Mouse (Mus musculus) cortical plate, adult 2 months (tissue): ENCODE results near the gene Hist1h2ad. TPM values are rescaled to one million over a fixed set of nuclear protein-coding genes. Genes with fewer than 3 reads are reported as not detected.
"Not testable (repeated sequence)": the region's sequence is repeated elsewhere in the genome, so short reads cannot be mapped to it uniquely, and the experiment has no call there.

Source experiments
- H3K27ac ChIP-seq: fragments of 200-500 bp; 2 replicates; pipeline ENCODE4 v1.5.1; 2012; ENCODE audit warnings: low read length, control low read depth, inconsistent platforms; ENCODE audit not compliant: insufficient read depth
- H3K4me1 ChIP-seq: fragments of 200-500 bp; 2 replicates; pipeline ENCODE4 v1.6.1; 2011; ENCODE audit warnings: low read length; ENCODE audit not compliant: control insufficient read depth, insufficient read depth
- H3K4me3 ChIP-seq: fragments of 200-500 bp; 2 replicates; pipeline ENCODE4 v1.5.1; 2011; ENCODE audit warnings: mild to moderate bottlenecking, low read length, control low read depth; ENCODE audit not compliant: insufficient read depth
- CTCF ChIP-seq: fragments of 200-500 bp; IDR thresholded peaks from 2 replicates; pipeline ENCODE4 v1.5.1; 2011; ENCODE audit warnings: mild to moderate bottlenecking, control low read depth, low read length; ENCODE audit not compliant: insufficient read depth; ENCODE audit errors: extremely low read depth
- POLR2A ChIP-seq: fragments of 200-500 bp; IDR thresholded peaks from 2 replicates; pipeline ENCODE4 v1.6.1; 2011; ENCODE audit warnings: mild to moderate bottlenecking, low read length, control low read depth; ENCODE audit not compliant: insufficient read depth; ENCODE audit errors: extremely low read depth
- polyA plus RNA-seq: library from polyadenylated mRNA; depleted of rRNA; stranded (reverse); fragments of >200 nt; gene quantifications from 2 replicates; pipeline ENCODE4 v1.2.3, GENCODE M21; 2012

The Hist1h2ad gene
- polyA plus RNA-seq, 1 experiment = 0.92 TPM

- TF ChIP-seq CTCF = no peak
- no peak for TF ChIP-seq POLR2A
- Histone ChIP-seq H3K4me3 (no peak overlapping the region; the same call in 1 of the 2 replicates), H3K4me1 (peaks cover 4% of the 10 kb centered on the region; the same call in 1 of the 2 replicates), H3K27ac (no peak overlapping the region)
These were observed 41.7 kb upstream of the Hist1h2ad start for GRCm38 (mm10) chr13:23532262-23533075.

GRCm38 (mm10) chr13:23533560-23534367 is 40.4 kb upstream of the Hist1h2ad start, which contains the start of gene Hist1h2af:
Gene Hist1h2af (plus strand): TSS chr13:23533906.
- not testable (repeated sequence) for H3K27ac ChIP-seq, H3K4me1 ChIP-seq
- peak within 1 kb of the TSS; percentile 25 for H3K4me3 ChIP-seq

GRCm38 (mm10) chr13:23534368-23535131 is 39.6 kb upstream of the Hist1h2ad start:
- no peak overlapping the region for H3K27ac ChIP-seq
- TF ChIP-seq POLR2A (no peak), CTCF (no peak)
- peak overlapping the region; percentile 24; the same call in 1 of the 2 replicates for H3K4me3 ChIP-seq
- peaks cover 4% of the 10 kb centered on the region; the same call in 1 of the 2 replicates for H3K4me1 ChIP-seq

- H3K27ac ChIP-seq, H3K4me1 ChIP-seq: not testable (repeated sequence)
- H3K4me3 ChIP-seq = peak within 1 kb of the TSS; percentile 24
These were observed 38.8 kb upstream of the Hist1h2ad start, which contains the start of gene Hist1h3g for GRCm38 (mm10) chr13:23535137-23536075. Gene Hist1h3g (plus strand): TSS chr13:23535422.

- Histone ChIP-seq H3K27ac (no peak overlapping the region), H3K4me3 (no peak overlapping the region), H3K4me1 (peaks cover 4% of the 10 kb centered on the region; the same call in 1 of the 2 replicates)
- TF ChIP-seq CTCF (no peak), POLR2A (no peak)
These were observed 37.9 kb upstream of the Hist1h2ad start for GRCm38 (mm10) chr13:23536076-23536822.

GRCm38 (mm10) chr13:23537006-23537710 is 37.0 kb upstream of the Hist1h2ad start:
- Histone ChIP-seq H3K4me1 (peaks cover 4% of the 10 kb centered on the region; the same call in 1 of the 2 replicates), H3K27ac (no peak overlapping the region), H3K4me3 (no peak overlapping the region)
- no peak for TF ChIP-seq CTCF
- TF ChIP-seq POLR2A = no peak

GRCm38 (mm10) chr13:23538249-23538648 is 35.9 kb upstream of the Hist1h2ad start:
- H3K4me3 ChIP-seq = no peak overlapping the region
- no peak overlapping the region for H3K27ac ChIP-seq
- peaks cover 4% of the 10 kb centered on the region; the same call in 1 of the 2 replicates for H3K4me1 ChIP-seq
- TF ChIP-seq CTCF = no peak
- TF ChIP-seq POLR2A = no peak

GRCm38 (mm10) chr13:23539821-23540220 is 34.4 kb upstream of the Hist1h2ad start:
- H3K27ac ChIP-seq, H3K4me3 ChIP-seq, H3K4me1 ChIP-seq: not testable (repeated sequence)
